Mouse (Mus musculus) adrenal gland, adult (tissue): ENCODE results near the gene Pnpla5.
"Not testable (repeated sequence)": the region's sequence is repeated elsewhere in the genome, so short reads cannot be mapped to it uniquely, and the experiment has no call there.

Source experiments
- DNase-seq, 2 experiments: peaks; one replicate each; pipeline ENCODE4 v3.0.0; 2022 to 2023; ENCODE audit warnings: low spot score in 1 of 2; ENCODE audit not compliant: inconsistent age in 2 of 2

Pnpla5 gene

DNA sequence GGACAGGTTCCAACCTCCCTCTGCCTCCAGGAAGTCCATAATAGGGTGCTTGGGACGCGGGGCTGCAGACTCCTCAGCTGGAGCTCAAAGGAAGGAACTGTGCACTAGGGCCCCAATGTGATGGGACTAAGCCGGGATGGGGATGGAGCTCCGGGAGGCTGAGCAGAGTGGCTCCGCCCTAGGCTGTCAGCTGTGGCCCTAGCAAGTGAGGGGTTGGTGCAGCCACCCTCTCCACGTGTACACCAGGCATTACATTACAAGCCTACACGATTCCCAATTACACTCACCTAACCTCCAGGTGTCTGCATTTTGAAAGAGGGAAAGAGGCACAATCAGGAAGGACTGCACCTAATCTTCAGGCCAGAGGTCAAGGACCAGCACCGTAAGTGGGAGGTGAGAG is at the start of gene Pnpla5:
TSS of gene Pnpla5 (minus strand) at position 101 of the 400 bp plus-strand sequence.
- no peak for DNase-seq

DNA sequence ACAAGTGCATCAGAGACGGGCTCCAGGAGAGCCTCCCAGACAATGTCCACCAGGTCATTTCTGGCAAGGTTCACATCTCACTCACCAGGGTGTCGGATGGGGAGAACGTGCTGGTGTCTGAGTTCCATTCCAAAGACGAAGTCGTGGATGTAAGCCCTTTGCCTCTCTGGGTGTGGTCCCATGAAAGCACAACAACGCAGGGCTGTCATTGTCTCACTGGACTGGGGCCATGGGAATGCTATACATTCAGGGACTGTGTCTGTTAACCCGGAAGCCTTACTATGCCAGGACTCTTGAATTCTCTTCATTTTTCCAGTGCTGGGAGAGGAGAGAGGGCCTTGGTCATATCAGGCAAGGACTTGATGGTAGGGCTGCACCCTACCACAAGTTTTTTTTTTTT is 48.2 kb upstream of the Pnpla5 start:
- DNase-seq, result peak in 1 of 2 experiments; percentile 18

DNA sequence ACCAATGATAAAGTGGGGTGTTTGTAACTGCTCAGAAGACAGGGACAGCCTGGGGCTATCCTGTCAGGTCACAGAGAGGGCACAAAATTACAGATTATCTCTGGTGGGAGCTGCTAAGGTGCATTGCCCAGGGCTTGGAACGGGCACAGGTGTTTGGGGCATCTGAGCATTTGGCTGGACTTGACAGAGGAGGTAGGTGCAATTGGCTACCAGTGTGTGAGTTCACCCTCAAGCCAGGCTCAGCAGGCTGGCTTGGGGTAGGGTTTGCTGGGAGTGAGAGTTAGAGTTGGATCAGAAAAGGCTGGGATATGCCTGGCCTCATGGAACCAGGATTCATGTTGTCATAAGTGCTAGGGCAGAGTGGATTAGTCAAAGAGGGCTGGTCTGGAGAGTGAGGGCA is 46.5 kb upstream of the Pnpla5 start:
- no peak for DNase-seq

GRCm38 (mm10) chr15:84168170-84169161 is 45.5 kb upstream of the Pnpla5 start:
- peak in 1 of 2 experiments; percentile 39 for DNase-seq

DNA sequence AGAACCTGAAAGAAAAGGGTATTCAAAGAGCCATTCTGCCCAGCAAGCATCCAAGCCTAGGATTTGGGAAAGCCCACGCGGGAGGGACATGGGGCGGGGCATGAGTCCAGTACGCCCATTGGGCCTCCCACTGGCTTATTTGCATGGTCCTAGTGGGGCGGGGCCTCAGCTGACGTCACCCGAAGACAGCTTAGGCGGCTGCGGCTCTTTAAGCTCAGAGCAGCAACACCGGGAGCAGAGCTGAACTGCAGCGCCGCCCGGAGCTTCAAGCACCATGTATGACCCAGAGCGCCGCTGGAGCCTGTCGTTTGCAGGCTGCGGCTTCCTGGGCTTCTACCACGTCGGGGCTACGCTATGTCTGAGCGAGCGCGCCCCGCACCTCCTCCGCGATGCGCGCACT is 44.6 kb upstream of the Pnpla5 start, which contains the start of gene Pnpla3:
TSS of gene Pnpla3 (plus strand) at position 238 of the 400 bp plus-strand sequence.
- peak; percentile 97 to 98 for DNase-seq

DNA sequence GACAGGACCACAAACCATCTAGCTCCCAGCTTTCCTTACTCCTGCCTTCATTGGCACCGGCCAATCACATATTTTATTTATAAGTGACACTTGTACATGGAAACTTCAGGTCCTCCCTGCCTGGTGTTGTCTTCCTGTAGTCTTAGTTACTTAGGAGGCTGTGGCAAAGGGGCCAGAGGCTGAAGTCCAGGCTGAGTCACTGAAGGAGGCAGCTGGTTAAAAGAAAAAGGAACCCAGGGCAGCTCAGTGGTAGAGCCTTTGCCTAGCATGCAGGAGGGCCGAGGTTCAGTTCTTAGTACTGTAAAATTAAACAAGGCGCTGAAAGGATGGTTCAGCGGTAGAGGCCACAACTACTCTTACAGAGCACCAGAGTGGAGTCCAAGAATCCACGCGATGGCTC is 43.8 kb upstream of the Pnpla5 start:
- peak in 1 of 2 experiments; percentile 17 for DNase-seq

DNA sequence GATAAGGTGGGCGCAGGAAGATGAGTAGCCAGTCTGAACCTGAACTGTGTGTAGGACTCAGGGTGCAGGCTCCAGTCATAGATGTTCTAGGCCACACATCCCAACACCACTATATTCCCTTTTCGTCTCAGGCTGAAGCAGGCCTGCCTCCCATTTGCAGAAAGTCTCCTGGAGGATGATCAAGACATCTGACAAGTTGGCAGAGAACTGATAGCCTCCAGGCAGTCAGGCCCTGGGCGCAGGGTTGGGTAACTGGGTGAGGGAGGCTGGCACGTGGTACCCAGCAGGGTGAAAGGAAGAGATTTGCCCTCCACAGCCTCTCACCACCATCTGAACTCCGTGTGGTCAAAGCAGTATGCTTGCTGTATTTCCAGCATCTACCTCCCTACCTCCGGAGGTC is 38.9 kb upstream of the Pnpla5 start:
- DNase-seq, result no peak

GRCm38 (mm10) chr15:84157530-84157929 is 34.6 kb upstream of the Pnpla5 start:
- not testable (repeated sequence) for DNase-seq

DNA sequence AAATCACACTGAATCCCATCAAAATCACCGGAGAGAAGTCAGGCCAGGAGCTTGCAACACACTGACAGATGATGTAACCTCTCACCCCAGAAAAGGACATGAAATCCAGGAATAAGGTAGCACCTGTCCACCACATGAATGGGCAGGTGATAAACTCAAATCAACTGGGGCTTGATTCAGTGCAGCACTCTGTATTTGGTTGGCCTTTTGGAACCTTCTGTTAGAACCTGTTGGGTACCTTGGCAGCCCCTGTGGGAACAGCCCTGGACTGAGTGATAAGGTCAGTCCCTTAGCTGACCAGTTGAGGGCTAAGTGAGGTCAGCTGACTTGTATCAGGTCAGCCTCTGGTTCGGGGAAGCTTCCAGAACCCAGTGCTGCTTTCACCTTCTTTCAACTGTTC is 33.2 kb upstream of the Pnpla5 start:
- no peak for DNase-seq

GRCm38 (mm10) chr15:84140929-84141328 is 18.0 kb upstream of the Pnpla5 start:
- DNase-seq, result no peak

DNA sequence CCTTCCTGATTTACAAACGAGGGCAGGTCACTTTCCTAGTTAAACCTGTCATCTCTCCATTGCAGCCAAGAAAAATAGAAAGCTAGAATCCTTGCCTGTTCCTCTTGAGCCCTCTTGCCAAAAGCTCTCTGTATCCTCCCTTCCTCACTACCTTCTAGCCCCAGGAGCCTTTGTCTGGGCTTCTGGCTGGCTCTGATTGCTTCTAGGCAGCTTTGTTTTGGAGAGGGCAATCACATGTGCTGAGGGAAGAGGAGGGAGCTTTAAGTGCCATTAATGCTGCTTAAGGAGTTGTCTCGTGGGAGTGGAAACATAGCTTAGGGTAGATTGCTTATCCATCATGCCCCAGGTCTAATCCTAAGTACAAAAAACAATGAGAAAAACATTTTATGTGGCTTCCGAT is 17.1 kb upstream of the Pnpla5 start:
- no peak for DNase-seq

- DNase-seq, result peak in 1 of 2 experiments; percentile 37
Measured at GRCm38 (mm10) chr15:84139592-84140005, 16.6 kb upstream of the Pnpla5 start.

DNA sequence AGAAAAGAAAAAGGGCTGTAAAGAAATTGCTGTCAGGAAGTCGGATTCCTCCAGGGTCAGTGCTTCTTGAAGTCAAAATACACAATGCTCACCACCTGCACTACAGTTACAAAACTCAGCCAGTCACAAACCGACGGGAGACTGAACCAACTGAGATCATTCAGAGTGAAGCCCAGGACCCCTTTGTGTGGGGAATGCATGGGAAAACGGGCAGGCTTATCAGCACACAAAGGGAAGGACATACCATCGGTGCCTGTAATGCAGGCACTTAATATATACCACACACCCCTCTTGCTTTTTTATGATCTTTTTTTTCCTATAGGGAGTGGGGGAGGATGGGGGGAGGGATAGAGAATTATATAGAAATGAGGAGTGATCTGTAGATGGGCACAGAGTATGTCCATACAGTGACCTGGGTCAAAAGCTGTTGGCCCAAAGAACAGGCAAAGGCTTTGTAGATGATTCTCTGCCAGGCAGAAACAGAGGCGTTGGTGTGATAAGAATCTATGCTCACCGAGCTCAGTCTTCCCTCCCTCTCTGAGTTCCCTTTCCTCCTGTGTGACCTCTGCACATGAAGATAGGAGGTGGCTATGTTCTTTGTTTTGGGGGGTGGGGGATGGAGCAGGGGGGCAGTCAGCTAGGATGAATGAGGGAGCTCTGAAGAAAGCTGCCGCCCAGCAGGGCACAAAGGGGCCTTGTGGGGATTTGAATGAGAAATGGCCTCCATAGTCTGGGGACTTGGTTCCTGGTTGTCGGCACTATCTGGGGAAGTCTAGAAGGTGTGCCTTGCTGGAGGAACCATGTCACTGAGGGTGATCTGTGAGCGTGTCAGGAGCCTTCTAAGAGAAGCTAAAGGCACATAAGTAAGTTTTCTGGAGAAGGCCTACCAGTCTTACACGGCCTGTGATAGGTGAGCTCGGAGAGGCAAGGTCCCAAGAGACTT is 13.8 kb upstream of the Pnpla5 start:
- DNase-seq, result no peak

- DNase-seq, result peak in 1 of 2 experiments; percentile 51
Measured at GRCm38 (mm10) chr15:84135472-84135871, 12.5 kb upstream of the Pnpla5 start.

DNA sequence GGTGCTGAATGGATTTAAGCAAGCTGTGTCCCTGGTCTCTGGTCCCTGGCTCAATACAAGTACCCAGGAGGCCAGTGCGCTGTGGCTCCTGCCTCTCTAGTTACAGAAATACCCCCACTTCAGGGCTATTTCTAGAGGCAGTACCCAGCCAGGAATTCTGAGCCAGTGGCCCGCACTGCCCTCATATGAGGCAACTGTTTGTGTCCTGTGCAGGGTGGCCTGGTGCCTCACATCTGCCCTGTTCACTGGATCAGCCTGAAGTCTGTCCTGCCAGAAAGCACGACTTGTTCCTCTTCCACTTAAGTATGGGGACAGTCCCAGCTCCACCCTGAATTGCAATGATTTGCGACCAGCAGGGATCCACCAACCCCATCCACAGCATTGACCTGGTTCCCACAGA is 10.5 kb upstream of the Pnpla5 start:
- DNase-seq, result peak in 1 of 2 experiments; percentile 47

GRCm38 (mm10) chr15:84131971-84132370 is 9.0 kb upstream of the Pnpla5 start:
- peak; percentile 14 to 66 for DNase-seq

DNA sequence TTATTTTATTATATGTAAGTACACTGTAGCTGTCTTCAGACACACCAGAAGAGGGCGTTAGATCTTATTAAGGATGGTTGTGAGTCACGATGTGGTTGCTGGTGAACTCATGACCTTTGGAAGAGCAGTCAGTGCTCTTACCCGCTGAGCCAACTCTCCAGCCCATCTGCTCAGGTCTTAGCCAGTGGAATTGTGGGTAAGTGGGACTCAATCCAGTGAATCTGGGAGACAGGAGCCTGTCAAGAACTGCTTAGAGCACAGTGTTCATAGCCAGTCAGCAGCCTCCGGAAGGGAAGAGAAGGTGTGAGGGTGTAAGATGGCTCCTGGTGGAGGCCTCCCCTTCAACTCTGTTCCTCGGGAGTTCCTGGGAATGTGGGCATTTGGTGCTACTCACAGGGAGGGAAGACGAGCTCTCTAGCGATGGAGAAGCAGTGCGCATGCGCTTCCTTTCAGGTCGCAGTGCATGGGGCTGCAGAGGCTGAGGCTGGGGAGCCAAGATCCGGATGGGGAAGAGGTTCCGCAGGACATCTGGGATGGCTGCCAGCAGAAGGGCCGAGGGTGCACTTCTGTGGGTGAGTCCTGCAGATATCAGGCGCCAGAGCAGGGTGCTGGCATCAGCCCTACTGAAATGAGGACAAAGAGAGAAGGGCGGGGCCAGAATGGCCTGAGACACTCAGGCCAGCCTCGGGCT is 8.3 kb upstream of the Pnpla5 start:
- peak; percentile 38 to 68 for DNase-seq

DNA sequence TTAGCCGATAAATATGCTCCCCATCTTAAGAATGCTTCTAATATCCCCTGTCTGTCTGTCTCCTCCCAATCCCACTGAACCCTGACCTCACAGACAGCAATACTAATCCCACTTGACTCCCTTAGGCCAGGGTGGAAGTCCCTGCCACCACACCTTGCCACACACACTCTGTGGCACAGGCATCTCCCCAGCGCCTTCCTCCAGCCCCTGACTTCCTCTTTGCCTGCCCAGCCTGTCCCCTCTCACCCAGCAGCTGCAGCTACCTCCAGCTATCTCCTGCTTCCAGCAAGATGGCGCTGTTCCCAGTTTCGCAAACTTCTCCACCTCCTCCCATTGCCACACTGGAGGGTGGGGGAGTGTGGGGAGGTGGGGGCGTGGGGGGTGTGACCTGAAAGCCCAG is 3.9 kb upstream of the Pnpla5 start:
- no peak for DNase-seq

DNA sequence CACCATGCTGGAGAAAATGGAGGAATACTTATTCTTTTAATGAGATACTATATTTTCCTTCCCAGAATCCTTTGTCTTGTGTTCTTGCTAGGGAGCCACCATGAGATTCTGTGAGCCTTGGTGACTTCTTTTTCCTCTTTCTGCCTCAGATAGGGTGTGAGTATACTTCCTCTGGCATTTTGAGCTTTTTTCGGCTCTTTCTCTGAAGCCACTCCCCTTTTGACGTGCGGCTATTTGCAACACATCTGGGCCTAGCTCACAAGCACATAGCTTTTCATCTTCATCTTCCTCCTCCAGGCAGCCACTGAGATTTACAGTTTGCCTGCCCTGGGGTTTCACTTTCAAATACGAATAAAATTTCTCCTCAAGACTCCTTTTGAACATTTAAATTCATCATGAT is 3.5 kb upstream of the Pnpla5 start:
- DNase-seq, result no peak

GRCm38 (mm10) chr15:84124086-84124485 is 1.1 kb upstream of the Pnpla5 start:
- DNase-seq, result no peak

DNA sequence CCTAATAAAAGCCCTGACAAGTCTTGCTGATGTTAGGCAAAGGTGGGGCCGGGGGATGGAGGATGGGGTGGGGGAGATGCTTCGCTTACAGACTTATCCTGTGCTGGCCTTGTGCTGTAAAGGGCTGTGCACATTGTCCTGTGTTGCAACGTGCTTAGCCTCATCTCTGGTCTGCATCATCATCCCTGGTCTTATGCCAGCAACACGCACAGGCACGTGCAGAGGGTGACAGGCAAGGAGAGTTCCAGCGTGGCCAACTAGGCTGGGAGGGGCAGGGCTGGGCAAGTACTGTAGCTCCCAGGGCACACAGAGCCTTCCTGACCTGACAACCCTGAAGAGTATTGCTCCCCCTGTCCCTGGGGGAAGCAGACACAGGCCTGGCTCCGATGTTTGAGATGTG is 1.9 kb downstream of the Pnpla5 start:
- DNase-seq, result peak in 1 of 2 experiments; percentile 62
